Mouse (Mus musculus) kidney, postnatal 0 days (tissue): ENCODE data around the gene Gm45713. TPM values are rescaled to one million over a fixed set of nuclear protein-coding genes. Genes with fewer than 3 reads are reported as not detected.
A peak's percentile ranks its signal among the peaks of the same experiment; 100 is the strongest.

Experiments used
- ATAC-seq: fragments of 200-750 bp; cut with Nextera tagmentation; replicated peaks from 2 replicates; pipeline ENCODE4 v1.8.0; 2017; ENCODE audit warnings: low read depth, moderate number of reproducible peaks, moderate TSS enrichment, moderate library complexity; ENCODE audit not compliant: low FRiP score
- DNase-seq: peaks from one replicate; pipeline ENCODE4 v3.0.0-alpha.2; 2016; ENCODE audit warnings: low spot score
- H3K27ac ChIP-seq: fragments of 300-500 bp; sonication (generic); 2 replicates; pipeline ENCODE4 v1.5.1; 2014; ENCODE audit warnings: mild to moderate bottlenecking
- H3K27me3 ChIP-seq: fragments of 300-500 bp; sonication (generic); 2 replicates; pipeline ENCODE4 v1.6.1; 2014; ENCODE audit warnings: low read length, mixed read lengths; ENCODE audit not compliant: insufficient read depth
- H3K36me3 ChIP-seq: fragments of 300-500 bp; sonication (generic); 2 replicates; pipeline ENCODE4 v1.6.1; 2014; ENCODE audit warnings: low read length, mixed read lengths; ENCODE audit not compliant: insufficient read depth
- H3K4me1 ChIP-seq: fragments of 300-500 bp; sonication (generic); replicated peaks from 2 replicates; pipeline ENCODE4 v1.6.1; 2014; ENCODE audit warnings: antibody characterized with exemption, low read length, mixed read lengths; ENCODE audit not compliant: insufficient read depth
- H3K4me2 ChIP-seq: fragments of 300-500 bp; sonication (generic); 2 replicates; pipeline ENCODE4 v1.6.1; 2014; ENCODE audit warnings: mild to moderate bottlenecking, low read length, moderate library complexity, mixed read lengths
- H3K4me3 ChIP-seq: fragments of 300-500 bp; sonication (generic); replicated peaks from 2 replicates; pipeline ENCODE4 v1.5.1; 2014; ENCODE audit warnings: low read depth, low read length
- H3K9ac ChIP-seq: fragments of 300-500 bp; sonication (generic); 2 replicates; pipeline ENCODE4 v1.6.1; 2014; ENCODE audit warnings: low read depth, low read length
- H3K9me3 ChIP-seq: fragments of 300-500 bp; sonication (generic); replicated peaks from 2 replicates; pipeline ENCODE4 v1.6.1; 2016; ENCODE audit warnings: low read length, inconsistent platforms, mixed read lengths
- CTCF ChIP-seq: IDR thresholded peaks from 2 replicates; pipeline ENCODE4 v1.5.1; 2016; ENCODE audit warnings: antibody characterized with exemption, low read depth, mild to moderate bottlenecking, moderate library complexity
- WGBS: fragments of 180-500 bp; shearing (Covaris S2); extraction: QIAGEN DNeasy Blood & Tissue Kit; methylation state at CpG from one replicate; pipeline ENCODE4 v1.1.7; 2014; 5-methylcytosine and 5-hydroxymethylcytosine counted together
- polyA plus RNA-seq: library from polyadenylated mRNA; unstranded; fragments of >200 nt; fragmentation: Nextera tagmentation; extraction: Ambion mirVana; gene quantifications from 2 replicates; pipeline ENCODE4 v1.2.1, GENCODE M21; 2015

Gene Gm45713
- polyA plus RNA-seq, 1 experiment from 2014 or later, result 1.3 TPM

GRCm38 (mm10) chr7:45148534-45149098 is 12.6 kb upstream of the Gm45713 start:
- WGBS, result 55% methylated on average over 4 of the region's 4 CpGs
- ATAC-seq, result no peak
- no peak for DNase-seq
- Histone ChIP-seq H3K4me1 (peaks cover 11% of the 10 kb centered on the region), H3K36me3 (peaks cover 28% of the 10 kb centered on the region), H3K27me3 (no peaks in the 10 kb centered on the region), H3K4me2 (no peak overlapping the region), H3K9ac (no peak overlapping the region), H3K4me3 (no peak overlapping the region), H3K27ac (peak overlapping the region; percentile 69), H3K9me3 (no peaks in the 10 kb centered on the region)
- no peak for TF ChIP-seq CTCF

GRCm38 (mm10) chr7:45147899-45148298 is 11.9 kb upstream of the Gm45713 start:
- H3K9me3 ChIP-seq, result no peaks in the 10 kb centered on the region
- no peaks in the 10 kb centered on the region for H3K27me3 ChIP-seq
- H3K27ac ChIP-seq, result peak overlapping the region; percentile 69
- no peak for TF ChIP-seq CTCF
- no peak overlapping the region for H3K9ac ChIP-seq
- no peak for DNase-seq
- H3K4me1 ChIP-seq, result peaks cover 11% of the 10 kb centered on the region
- peak; percentile 52 for ATAC-seq
- peaks cover 34% of the 10 kb centered on the region for H3K36me3 ChIP-seq
- 67% methylated on average over 11 of the region's 11 CpGs for WGBS
- H3K4me3 ChIP-seq, result no peak overlapping the region
- no peak overlapping the region for H3K4me2 ChIP-seq

GRCm38 (mm10) chr7:45147267-45147666 is 11.2 kb upstream of the Gm45713 start:
- Histone ChIP-seq H3K27ac (peak overlapping the region; percentile 64; the same call in 1 of the 2 replicates), H3K36me3 (peaks cover 37% of the 10 kb centered on the region), H3K4me2 (no peak overlapping the region), H3K4me3 (no peak overlapping the region), H3K9ac (no peak overlapping the region), H3K4me1 (peaks cover 11% of the 10 kb centered on the region), H3K9me3 (no peaks in the 10 kb centered on the region), H3K27me3 (no peaks in the 10 kb centered on the region)
- TF ChIP-seq CTCF, result no peak
- peak; percentile 17; the same call in 1 of the 2 replicates for ATAC-seq
- 88% methylated on average over 11 of the region's 11 CpGs for WGBS
- no peak for DNase-seq

DNA sequence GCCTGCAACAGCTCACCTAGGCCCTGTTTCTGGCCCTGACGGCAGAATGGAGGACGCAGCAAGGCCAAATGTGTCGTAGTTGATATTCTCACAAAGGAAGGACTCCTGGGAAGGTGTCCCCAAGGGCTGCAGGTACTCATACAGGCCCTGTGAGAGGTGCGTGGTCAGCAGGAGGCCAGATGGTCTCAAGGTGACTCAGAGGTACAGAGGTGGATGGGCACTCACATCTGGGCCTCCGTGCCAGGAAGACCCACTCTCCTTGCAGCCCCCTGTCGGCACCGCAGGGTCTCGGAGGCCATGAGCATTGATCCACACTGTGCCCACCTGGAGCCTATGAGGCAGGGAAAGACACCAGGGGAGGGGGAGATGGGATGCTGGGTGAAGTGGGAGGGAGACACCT is 9.4 kb upstream of the Gm45713 start:
- no peaks in the 10 kb centered on the region for H3K27me3 ChIP-seq
- 94% methylated on average over 8 of the region's 8 CpGs for WGBS
- H3K4me1 ChIP-seq, result peaks cover 5% of the 10 kb centered on the region; the same call in 1 of the 2 replicates
- H3K9ac ChIP-seq, result no peak overlapping the region
- TF ChIP-seq CTCF, result no peak
- DNase-seq (no peak), ATAC-seq (no peak)
- H3K27ac ChIP-seq, result no peak overlapping the region
- peaks cover 37% of the 10 kb centered on the region for H3K36me3 ChIP-seq
- H3K9me3 ChIP-seq, result no peaks in the 10 kb centered on the region
- H3K4me3 ChIP-seq, result no peak overlapping the region
- no peak overlapping the region for H3K4me2 ChIP-seq

- Histone ChIP-seq H3K4me2 (no peak overlapping the region), H3K4me3 (no peak overlapping the region), H3K27ac (no peak overlapping the region), H3K27me3 (no peaks in the 10 kb centered on the region), H3K4me1 (0 out of 2 replicates have a peak, but pooled peaks cover 4% of the 10 kb centered on the region), H3K9ac (no peak overlapping the region), H3K9me3 (no peaks in the 10 kb centered on the region), H3K36me3 (peaks cover 37% of the 10 kb centered on the region)
- ATAC-seq, result no peak
- no peak for DNase-seq
- no peak for TF ChIP-seq CTCF
- 78% methylated on average over 13 of the region's 13 CpGs for WGBS
Measured at GRCm38 (mm10) chr7:45144368-45145174, 8.5 kb upstream of the Gm45713 start.

GRCm38 (mm10) chr7:45141914-45142313 is 5.9 kb upstream of the Gm45713 start:
- ATAC-seq (no peak), DNase-seq (no peak)
- Histone ChIP-seq H3K9me3 (no peaks in the 10 kb centered on the region), H3K36me3 (peaks cover 35% of the 10 kb centered on the region), H3K9ac (no peak overlapping the region), H3K4me3 (no peak overlapping the region), H3K4me2 (no peak overlapping the region), H3K4me1 (no peaks in the 10 kb centered on the region), H3K27ac (no peak overlapping the region), H3K27me3 (no peaks in the 10 kb centered on the region)
- WGBS, result 93% methylated on average over 5 of the region's 5 CpGs
- TF ChIP-seq CTCF, result no peak
